Mouse (Mus musculus): ENCODE results near the gene Chd3.
"Not testable (repeated sequence)": the region's sequence is repeated elsewhere in the genome, so short reads cannot be mapped to it uniquely, and the experiment has no call there.

The Chd3 gene

DNA sequence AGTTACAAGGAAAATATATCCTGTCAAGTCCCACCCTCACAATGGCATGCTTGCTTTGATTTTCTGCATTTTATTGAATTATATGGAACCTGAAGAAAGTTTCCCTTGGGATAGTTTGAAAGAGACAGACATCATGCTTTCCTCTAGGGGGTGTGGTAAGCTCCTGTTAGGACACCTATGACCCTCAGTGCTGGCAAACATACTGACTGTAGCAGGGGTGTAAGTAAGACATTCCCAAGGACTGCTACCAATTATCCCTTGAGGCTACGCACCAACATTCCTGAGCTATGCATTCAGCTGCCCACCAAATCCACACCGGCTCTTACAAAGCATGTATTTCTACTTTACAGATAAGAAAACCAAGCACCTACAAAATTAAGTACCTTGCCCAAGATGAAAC is 6.7 kb downstream of the Chd3 start:
- peak; percentile 4 for DNase-seq

GRCm38 (mm10) chr11:69362021-69362420 is 7.2 kb downstream of the Chd3 start:
- peak; percentile 4 for DNase-seq

- no peak for DNase-seq
Observed at GRCm38 (mm10) chr11:69357690-69358089, 11.5 kb downstream of the Chd3 start.

DNA sequence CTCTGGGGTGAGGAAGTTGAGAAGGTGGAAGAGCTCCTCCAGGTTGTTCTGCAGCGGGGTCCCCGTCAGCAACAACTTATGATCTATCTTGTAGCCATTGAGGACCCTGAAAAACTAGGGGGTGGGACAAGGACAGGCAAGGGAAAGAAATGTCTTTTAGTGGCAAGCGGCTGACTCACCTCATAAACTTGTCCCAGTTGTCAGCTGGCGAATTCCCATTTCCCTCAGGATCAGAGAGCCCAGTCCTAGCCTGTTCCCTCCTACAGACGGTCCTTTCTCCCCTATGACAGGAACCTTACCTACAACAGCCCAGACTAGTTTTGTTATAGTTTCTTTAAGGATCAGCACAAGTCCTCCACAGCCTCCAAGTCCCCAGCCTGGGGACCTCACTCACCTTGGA is 12.7 kb downstream of the Chd3 start:
- no peak for DNase-seq

GRCm38 (mm10) chr11:69346441-69346840 is 22.8 kb downstream of the Chd3 start:
- no peak for DNase-seq

GRCm38 (mm10) chr11:69340161-69341131 is 28.8 kb downstream of the Chd3 start, which contains the start of gene Rnf227:
Gene Rnf227 (plus strand): TSS chr11:69340461.
- peak; percentile 91 for DNase-seq

DNA sequence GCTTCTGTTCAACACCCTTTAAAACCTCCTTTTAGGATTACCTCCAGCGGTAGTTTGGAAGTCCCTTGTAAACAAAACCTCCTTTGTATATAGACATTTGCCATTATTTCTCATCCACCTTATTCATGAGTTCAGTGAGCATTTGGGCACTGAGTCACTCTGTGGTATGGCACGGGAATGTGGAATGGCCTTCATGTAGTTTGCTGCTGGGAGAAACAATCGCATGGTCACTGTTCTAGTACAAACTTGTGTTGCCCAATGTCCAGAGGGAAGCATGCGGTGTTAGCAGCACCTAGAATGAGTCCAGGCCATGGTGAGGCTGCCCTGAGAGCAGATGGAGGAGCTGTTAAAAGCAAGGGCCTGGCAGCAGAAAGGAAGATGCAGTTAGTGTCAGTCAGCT is 34.4 kb downstream of the Chd3 start:
- DNase-seq, result no peak

- no peak for DNase-seq
Observed at GRCm38 (mm10) chr11:69333922-69334321, 35.3 kb downstream of the Chd3 start.

DNA sequence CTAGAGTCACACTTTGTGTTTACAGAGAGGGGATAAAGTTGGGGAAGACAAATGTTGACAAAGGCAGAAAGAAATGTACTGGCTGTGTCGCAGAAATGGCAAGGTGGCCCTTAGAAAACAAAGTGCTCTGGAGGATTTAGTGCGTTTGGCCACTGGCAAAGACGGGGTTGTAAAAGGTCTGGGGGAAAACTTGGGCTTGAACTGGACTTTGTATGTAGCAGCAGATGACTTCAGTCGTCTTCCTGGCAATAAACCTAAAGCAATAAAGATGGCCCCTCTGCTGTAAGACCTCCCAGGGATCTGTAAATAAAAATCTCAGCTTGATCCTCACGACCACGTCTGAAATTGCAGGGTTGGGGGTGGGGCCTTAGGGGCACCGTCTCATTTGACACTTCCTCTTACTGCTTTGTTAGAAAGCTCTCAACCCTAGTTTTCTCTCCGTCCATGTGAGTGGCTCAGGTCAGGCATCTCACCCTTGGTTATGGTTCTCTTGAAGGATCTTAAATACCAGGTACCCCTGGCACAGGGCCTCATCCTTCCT is 36.4 kb downstream of the Chd3 start:
- DNase-seq, result no peak

- DNase-seq, result peak; percentile 92
Observed at GRCm38 (mm10) chr11:69331929-69332405, 37.2 kb downstream of the Chd3 start.

- no peak for DNase-seq
Observed at GRCm38 (mm10) chr11:69331152-69331551, 38.1 kb downstream of the Chd3 start.

- no peak for DNase-seq
Observed at GRCm38 (mm10) chr11:69328517-69328916, 40.7 kb downstream of the Chd3 start.

- DNase-seq, result no peak
Observed at GRCm38 (mm10) chr11:69327648-69328047, 41.6 kb downstream of the Chd3 start.

DNA sequence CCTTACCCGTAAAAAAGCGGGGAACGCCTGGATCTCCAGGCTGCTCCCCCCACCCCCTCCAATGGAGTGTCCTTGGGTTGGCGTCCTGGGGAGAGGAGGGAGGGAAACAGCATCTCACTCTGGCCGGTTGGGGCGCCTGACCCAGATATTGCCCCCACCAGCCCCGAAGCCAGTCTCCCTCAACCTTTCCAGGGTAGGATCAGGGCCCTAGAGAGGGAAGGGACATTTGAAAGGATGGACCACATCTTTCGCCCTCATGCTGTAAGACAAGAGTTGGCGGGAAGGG is 42.1 kb downstream of the Chd3 start:
- peak; percentile 38 for DNase-seq

DNA sequence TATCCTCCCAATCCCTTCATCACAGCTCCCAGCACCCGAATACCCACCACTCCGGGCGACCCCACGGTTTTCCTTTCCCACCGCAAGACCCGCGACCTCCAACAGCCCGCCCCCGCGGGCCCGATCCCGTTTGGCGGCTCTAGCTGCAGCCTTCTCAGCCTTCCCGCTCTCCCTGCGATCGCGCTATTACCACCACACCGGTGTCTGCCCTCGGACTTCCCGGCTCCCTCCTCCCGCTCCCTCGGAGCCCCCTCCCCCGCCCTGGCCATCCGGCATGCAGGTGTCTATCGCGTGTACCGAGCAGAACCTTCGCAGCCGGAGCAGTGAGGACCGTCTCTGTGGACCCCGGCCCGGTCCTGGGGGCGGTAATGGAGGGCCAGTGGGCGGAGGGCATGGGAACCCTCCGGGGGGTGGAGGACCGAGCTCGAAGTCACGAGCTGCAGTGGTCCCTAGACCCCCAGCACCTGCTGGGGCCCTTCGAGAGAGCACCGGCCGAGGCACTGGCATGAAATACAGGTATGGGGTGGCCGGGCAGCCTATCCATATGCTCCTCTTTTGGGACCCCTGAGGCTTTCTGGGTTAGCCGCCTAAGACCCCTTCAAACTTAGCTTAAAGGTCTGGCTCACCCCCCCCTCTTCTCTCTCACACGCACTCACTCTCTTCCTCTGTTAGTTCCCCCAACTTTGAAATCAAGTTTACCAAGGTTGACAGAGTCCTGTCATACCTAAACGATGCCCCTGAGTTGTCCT is 42.6 kb downstream of the Chd3 start:
- no peak for DNase-seq

DNA sequence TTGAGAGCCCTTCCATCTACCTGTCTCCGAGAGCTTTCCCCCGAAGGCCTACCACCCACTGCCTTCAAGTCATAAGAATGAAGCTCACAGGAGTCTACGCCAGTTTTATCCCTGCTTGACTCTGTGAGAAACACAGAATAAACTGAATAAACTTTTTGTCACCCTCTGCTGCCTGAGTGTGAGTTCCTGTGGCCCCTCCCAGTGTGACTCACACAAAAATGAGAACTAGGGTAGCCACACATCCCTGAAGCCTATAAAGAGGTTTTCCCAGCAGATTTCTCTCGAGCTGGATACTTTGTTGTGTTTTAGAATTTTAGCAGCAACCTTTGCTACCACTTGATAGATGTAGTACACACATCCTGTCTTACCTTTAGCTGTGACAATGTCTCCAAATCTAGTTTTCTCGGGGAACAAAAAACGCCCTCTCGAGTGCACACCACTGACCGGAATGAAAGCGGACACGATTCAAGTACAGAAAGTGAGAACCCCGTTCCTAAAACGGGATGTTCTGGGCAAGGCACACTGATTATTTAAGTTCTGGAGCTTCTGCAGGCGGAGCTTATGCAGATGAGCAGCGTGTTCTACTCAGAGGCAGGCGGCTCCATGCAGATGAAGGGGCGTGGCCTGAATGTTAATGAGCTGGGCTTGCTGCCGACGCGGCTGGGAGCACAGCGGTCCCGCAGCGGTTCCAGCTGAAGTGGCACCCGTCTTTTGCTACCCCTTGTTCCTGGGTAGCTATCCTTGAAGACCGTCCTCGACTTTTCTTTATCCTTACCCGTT is 43.4 kb downstream of the Chd3 start, which contains the start of gene Kcnab3:
Gene Kcnab3, plus strand, starts transcription at position 631 of the 780 bp plus-strand sequence.
- DNase-seq, result peak; percentile 93

DNA sequence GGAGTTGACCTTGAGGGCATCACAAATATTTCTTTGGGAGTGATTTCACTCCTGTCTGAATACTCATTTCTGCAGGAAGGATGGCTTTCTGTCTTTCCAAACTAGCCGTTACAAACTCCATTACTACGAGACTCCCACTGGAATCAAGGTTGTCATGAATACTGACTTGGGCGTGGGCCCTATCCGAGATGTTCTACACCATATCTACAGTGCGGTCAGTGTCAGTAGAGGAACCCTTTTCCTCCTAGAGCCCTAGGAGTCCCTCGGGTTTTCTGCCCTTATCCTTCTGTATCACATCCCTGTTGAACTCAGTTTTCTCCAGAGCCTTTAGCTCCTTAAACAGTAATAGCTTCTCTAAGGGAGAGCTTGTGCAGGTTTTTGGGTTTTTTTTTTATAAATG is 44.5 kb downstream of the Chd3 start:
- DNase-seq, result no peak

DNA sequence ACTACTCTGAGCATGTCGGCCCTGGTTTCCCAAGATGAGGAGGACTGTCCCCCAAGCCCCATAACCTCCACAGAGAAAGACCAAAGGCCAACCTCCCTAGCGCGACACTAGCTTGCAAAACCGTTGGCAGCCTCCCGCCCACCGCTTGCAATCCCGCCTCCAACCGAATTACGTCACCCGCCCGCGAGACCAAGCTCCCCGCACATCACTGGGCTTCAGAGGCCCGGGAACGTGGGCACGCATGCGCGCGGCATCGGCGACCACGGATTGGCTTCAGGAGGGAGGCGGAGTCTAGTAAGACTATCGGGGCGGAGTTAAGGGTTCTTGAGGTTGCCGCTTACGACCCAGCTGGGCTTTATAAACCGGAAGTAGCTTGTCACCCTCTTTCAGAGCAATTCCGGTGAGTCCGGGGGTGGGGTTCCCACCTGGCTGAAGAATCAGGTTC is 45.5 kb downstream of the Chd3 start, which contains the start of the genes Cntrob and Trappc1:
Gene Cntrob, minus strand, starts transcription at position 109 of the 445 bp plus-strand sequence.
Gene Trappc1, plus strand, starts transcription at position 314 of the 445 bp plus-strand sequence.
- DNase-seq, result peak; percentile 99

GRCm38 (mm10) chr11:69322693-69323471 is 46.3 kb downstream of the Chd3 start:
- peak; percentile 29 for DNase-seq

- peak; percentile 62 for DNase-seq
Observed at GRCm38 (mm10) chr11:69322010-69322409, 47.2 kb downstream of the Chd3 start.

DNA sequence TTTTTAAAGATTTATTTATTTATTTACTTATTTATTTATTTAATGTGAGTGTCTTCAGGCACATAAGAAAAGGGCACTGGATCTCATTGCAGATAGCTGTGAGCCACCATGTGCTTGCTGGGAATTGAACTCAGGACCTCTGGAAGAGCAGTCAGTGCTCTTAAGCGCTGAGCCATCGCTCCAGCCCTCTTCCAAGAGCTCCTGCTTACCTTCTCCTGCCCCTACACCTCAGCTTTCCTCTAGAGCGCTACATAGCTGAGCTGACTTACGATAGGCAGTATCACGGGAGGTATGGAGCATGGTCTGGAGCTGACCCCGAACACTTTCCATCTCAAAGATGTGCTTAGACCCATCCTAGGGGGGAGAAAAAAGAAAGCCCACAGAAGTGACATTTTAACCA is 47.6 kb downstream of the Chd3 start:
- no peak for DNase-seq

GRCm38 (mm10) chr11:69318000-69318399 is 51.2 kb downstream of the Chd3 start:
- not testable (repeated sequence) for DNase-seq
